Mouse (Mus musculus): ENCODE measurements at regions not wholly inside any gene's neighbourhood (a gene's known extent, or its start where the extent isn't known, plus 50 kb on each side); places are given as distances from the start of the nearest gene placed in this dataset.

DNA sequence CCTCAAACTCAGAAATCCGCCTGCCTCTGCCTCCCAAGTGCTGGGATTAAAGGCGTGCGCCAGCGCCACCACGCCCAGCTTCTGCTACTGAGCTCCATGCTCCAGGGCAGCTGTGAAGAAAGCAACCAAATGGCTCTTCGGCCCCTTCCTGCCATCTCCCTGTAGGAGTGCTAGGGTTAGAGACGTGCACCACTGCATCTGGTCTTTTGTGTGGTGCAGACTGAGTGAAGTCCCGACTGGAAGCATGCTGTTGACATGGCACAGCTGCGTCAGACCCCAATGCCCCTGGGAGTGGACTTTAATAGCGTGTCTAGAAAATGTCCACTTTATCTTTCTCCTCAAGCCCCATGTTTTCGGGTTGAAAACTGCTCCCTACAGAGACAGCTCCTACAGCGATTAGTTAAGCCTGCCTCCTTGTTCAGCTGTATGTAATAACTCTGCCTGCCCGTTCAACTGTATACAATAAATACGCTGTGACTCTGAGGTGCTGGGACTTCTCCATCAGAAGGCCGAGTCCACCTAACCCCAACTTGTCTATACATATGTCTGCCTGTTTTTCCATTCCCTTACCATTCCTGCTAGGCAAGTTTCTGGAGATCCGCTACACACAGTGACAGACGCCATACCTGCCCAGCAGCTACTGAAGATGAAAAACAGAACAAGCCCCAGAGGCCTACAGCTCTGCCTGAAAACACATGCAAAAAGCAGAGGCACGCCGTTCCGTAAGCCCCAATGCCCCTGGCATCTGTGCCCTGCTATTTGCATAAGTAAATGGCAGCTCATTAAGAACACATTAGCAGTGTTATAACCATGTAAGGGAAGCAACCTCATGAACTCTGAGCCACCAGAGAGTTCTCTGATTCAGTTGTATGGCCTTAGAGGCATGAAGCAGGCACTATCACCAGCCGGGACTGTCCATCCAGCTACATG lies 105.2 kb downstream of the Ier5 start:
- DNase-seq = no peak

DNA sequence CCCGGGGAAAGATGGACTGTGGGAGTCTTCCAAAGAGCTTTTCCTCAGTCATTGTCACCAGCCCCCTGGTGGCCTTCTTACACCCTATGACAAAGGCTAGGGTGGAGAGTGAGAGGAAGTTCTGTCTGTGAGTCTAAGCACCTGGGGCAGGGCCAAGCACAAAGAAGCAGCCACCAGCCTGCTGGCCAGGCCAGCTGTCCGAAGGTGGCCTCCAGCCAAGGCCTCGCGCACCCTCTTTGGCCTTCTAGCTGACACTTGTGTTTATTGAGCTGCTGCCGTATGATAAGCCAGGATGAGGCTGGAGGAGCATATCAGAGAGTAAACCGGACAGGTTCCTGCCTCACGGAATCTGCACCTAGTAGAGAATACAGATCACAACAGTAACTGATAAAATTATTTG lies 99.0 kb upstream of the Cacna1e start:
- DNase-seq = no peak

DNA sequence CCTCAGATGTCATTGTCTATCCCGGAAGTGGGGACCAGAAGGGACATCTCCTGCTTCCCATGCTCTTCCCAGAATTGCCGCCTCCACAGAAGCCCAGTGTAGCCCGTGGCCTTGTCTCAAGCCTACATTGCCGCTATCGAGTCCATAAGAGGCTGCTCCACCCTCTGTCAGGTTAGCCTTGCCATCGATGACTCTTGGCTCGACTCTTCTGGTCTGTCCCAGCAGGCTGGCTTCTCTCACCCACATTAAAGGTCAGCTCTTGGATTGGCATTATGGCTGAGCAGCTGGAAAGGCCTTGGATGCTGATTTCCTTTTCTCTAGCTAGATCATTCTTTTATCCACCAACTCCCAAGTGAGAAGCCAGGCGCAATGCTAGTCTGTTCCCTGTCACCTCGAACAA lies 98.5 kb upstream of the Cacna1e start:
- DNase-seq = no peak

DNA sequence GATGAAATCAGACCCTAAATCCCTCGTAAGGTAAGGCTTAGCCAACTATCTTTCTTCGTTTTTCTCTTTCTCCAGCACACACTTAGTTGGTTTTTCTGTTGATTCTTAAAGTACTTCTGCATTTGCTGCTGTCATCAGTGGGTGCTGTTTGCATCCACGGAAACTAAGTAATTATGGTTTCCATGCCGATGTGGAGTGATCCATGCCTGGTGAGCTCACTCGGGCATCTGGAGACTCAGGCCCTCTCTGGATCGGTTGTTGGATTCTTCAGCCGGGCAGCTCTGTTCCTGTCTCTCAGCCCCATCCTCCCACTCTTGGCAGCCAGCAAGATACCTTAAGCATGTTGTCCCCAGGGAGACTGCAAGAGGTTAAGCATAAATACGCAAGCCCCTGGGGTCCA lies 97.4 kb upstream of the Cacna1e start:
- DNase-seq = no peak

DNA sequence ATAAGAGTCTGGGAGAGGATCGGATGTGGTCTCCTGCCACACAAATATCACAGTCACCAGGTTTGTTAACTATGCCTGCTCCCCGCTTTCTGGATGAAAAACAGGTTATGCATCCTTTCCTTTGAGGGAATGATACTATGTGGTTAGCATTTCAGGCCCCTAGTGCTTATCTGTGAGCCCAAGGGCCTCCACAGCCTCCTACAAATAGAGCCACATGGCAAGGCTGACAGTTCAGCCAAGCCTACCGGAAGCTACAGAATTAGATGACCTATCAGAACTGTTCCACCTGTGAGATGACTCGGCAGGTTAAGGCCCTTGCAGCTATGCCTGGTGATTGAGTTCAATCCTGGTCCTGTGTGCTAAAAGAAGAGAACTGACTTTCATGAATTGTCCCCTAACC lies 91.4 kb upstream of the Cacna1e start:
- no peak for DNase-seq

DNA sequence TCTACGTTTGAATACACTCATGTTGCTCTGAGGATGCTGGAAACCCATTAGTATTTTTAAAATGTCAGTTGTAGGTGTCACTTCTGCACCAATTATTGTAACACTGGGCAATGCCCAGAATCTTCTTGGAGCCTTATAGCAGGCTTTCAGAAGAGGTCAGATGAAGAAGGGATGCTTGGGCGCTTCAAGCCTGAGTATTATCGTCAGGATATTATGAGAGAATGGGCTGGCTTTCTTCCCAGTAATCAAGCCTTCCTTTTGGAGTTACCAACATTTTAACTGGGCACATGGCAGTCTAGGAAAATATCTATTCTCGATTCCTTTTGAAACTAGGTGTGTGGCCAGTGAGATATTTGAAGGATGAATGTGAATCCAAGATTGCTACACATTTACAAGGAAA lies 77.0 kb upstream of the Cacna1e start:
- DNase-seq = no peak

DNA sequence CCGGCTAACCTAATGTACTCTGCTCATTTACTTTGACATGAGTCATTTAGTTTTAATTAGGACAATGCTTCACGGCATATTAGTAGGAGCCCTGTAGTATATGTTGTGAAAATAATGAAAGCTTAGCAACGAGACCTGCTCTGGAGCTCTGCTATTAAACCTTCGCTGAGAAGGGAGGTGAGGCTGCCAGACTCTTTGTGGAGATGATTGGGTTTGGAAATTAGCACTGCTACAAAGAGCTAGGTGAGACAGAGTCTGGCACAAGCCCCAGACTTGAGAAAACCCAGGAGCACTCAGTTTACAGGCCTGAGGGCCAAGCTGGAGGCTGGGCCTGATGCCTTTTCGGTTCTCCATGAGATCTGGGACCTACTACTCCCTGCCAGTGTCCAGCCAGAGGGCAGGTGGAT lies 72.3 kb upstream of the Cacna1e start:
- DNase-seq = peak; percentile 6

DNA sequence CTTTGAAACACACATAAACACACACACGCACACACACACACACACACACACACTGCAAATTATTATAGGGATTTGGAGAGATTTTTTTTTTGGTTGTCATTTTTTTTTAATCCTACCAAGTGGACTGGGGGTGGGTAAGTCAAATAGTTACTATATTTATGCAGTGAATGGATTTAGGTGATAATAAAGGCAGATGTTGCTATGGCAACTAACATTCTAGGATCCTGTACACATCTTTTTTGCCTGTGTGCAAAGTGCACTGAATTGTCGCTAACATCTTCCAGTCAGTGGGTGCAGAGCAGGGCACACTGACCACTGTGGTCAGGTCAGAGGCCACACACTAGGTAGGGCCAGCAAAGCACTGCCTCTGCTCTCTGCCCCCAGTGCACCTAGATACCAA lies 68.4 kb upstream of the Cacna1e start:
- DNase-seq = no peak

Data from kidney, postnatal 10 days (tissue).